Mouse (Mus musculus): ENCODE results near the gene Ptprk.

GRCm38 (mm10) chr10:28586565-28587138, 512.0 kb downstream of the Ptprk start:
- no peak for TF ChIP-seq CTCF (IDR thresholded peaks at IDR 0.05; ENCODE audit: borderline replicate concordance, insufficient read depth, low read length)
- TF ChIP-seq POLR2A (IDR thresholded peaks at IDR 0.05; ENCODE audit: low read depth, low read length): no peak

Data from embryonic fibroblast, embryonic 13.5 days (primary cell).